Mouse (Mus musculus): ENCODE data around the gene Ttc26. TPM values are rescaled to one million over a fixed set of nuclear protein-coding genes. Genes with fewer than 3 reads are reported as not detected.

Ttc26 gene
- total and polyA plus RNA-seq, 3 experiments, result 1.4 to 2.1 TPM; not detected in 1

GRCm38 (mm10) chr6:38335264-38335663 lies 46.0 kb upstream of the Ttc26 start:
- peaks cover 14 to 48% of the 10 kb centered on the region in 2 experiments for H3K36me3 ChIP-seq (ENCODE audit: control insufficient read depth in 1 of 2, insufficient read depth in 2 of 2, low read length in 2 of 2)
- no peak overlapping the region for H3K9ac ChIP-seq (ENCODE audit: control insufficient read depth, low read depth, low read length, poor library complexity, severe bottlenecking)
- no peak overlapping the region for H3K27ac ChIP-seq (ENCODE audit: control insufficient read depth, low read depth, low read length)
- TF ChIP-seq ZKSCAN1 (IDR thresholded peaks at IDR 0.05; ENCODE audit: low read depth, low read length), result no peak
- no peak for DNase-seq (ENCODE audit: low read depth, low spot score)
- peaks cover 6% of the 10 kb centered on the region for H3K79me2 ChIP-seq (ENCODE audit: control insufficient read depth, insufficient read depth, low read length, poor library complexity)
- H3K4me3 ChIP-seq (ENCODE audit: control insufficient read depth in 1 of 2, insufficient read depth in 1 of 2, low read depth in 2 of 2, low read length in 2 of 2), result no peak overlapping the region
- no peaks in the 10 kb centered on the region for H3K9me3 ChIP-seq (replicated peaks; ENCODE audit: insufficient read depth, low read length)
- H3K27me3 ChIP-seq (ENCODE audit: control insufficient read depth in 1 of 2, insufficient read depth in 2 of 2, low read length in 2 of 2), result no peaks in the 10 kb centered on the region
- peaks cover 4 to 8% of the 10 kb centered on the region in 2 experiments for H3K4me1 ChIP-seq (ENCODE audit: control insufficient read depth in 1 of 2, insufficient read depth in 2 of 2, low read length in 2 of 2)

GRCm38 (mm10) chr6:38337166-38337705 lies 44.0 kb upstream of the Ttc26 start:
- no peak overlapping the region for H3K27ac ChIP-seq (ENCODE audit: control insufficient read depth, low read depth, low read length)
- peaks cover 10% of the 10 kb centered on the region for H3K79me2 ChIP-seq (ENCODE audit: control insufficient read depth, insufficient read depth, low read length, poor library complexity)
- no peak overlapping the region for H3K4me3 ChIP-seq (ENCODE audit: control insufficient read depth in 1 of 2, insufficient read depth in 1 of 2, low read depth in 2 of 2, low read length in 2 of 2)
- no peaks in the 10 kb centered on the region for H3K9me3 ChIP-seq (replicated peaks; ENCODE audit: insufficient read depth, low read length)
- no peak overlapping the region for H3K9ac ChIP-seq (ENCODE audit: control insufficient read depth, low read depth, low read length, poor library complexity, severe bottlenecking)
- no peak for DNase-seq (ENCODE audit: low read depth, low spot score)
- peaks cover 22 to 47% of the 10 kb centered on the region in 2 experiments for H3K36me3 ChIP-seq (ENCODE audit: control insufficient read depth in 1 of 2, insufficient read depth in 2 of 2, low read length in 2 of 2)
- H3K4me1 ChIP-seq (ENCODE audit: control insufficient read depth in 1 of 2, insufficient read depth in 2 of 2, low read length in 2 of 2), result peaks cover 7 to 15% of the 10 kb centered on the region in 2 experiments
- H3K27me3 ChIP-seq (ENCODE audit: control insufficient read depth in 1 of 2, insufficient read depth in 2 of 2, low read length in 2 of 2), result no peaks in the 10 kb centered on the region
- TF ChIP-seq RAD21 (IDR thresholded peaks at IDR 0.05; ENCODE audit: low read depth, low read length) (no peak), CTCF (IDR thresholded peaks at IDR 0.05 in 2 of 3, conservative IDR thresholded peaks at IDR 0.05 in 1 of 3; ENCODE audit: control insufficient read depth in 1 of 3, insufficient read depth in 1 of 3, low read depth in 2 of 3, low read length in 3 of 3, poor library complexity in 1 of 3, severe bottlenecking in 1 of 3) (peak in 2 of 3 experiments; percentile 6 to 52; a peak in 4 of 6 replicates)

DNA sequence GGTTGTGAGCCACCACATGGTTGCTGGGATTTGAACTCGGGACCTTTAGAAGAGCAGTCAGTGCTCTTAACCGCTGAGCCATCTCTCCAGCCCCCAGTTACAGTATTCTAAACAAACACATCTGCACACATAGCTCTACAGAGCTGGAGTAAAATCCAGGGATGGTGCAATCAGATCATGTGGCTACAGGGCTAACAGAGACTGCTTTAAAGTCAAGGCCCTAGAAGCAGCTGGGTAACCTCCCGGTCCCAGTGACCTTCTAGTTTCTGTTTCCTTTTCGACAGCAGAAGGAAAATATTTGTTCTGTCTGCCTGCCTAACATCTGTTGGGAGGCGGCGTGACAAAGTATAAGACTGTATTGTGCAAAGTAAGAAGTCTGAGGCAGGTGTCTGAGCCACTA lies 43.3 kb upstream of the Ttc26 start:
- no peak overlapping the region for H3K27ac ChIP-seq (ENCODE audit: control insufficient read depth, low read depth, low read length)
- H3K9ac ChIP-seq (ENCODE audit: control insufficient read depth, low read depth, low read length, poor library complexity, severe bottlenecking), result no peak overlapping the region
- 0 out of 2 replicates have a peak, but pooled peaks have one; percentile 18 for TF ChIP-seq TBP (IDR thresholded peaks at IDR 0.05; ENCODE audit: low read depth, low read length)
- no peak for TF ChIP-seq MAZ (IDR thresholded peaks at IDR 0.05; ENCODE audit: low read depth, low read length)
- H3K79me2 ChIP-seq (ENCODE audit: control insufficient read depth, insufficient read depth, low read length, poor library complexity), result peaks cover 15% of the 10 kb centered on the region
- H3K4me1 ChIP-seq (ENCODE audit: control insufficient read depth in 1 of 2, insufficient read depth in 2 of 2, low read length in 2 of 2), result peaks cover 13 to 19% of the 10 kb centered on the region in 2 experiments
- peaks cover 24 to 47% of the 10 kb centered on the region in 2 experiments for H3K36me3 ChIP-seq (ENCODE audit: control insufficient read depth in 1 of 2, insufficient read depth in 2 of 2, low read length in 2 of 2)
- no peak for DNase-seq (ENCODE audit: low read depth, low spot score)
- H3K4me3 ChIP-seq (ENCODE audit: control insufficient read depth in 1 of 2, insufficient read depth in 1 of 2, low read depth in 2 of 2, low read length in 2 of 2), result no peak overlapping the region
- H3K27me3 ChIP-seq (ENCODE audit: control insufficient read depth in 1 of 2, insufficient read depth in 2 of 2, low read length in 2 of 2), result no peaks in the 10 kb centered on the region
- no peaks in the 10 kb centered on the region for H3K9me3 ChIP-seq (replicated peaks; ENCODE audit: insufficient read depth, low read length)

DNA sequence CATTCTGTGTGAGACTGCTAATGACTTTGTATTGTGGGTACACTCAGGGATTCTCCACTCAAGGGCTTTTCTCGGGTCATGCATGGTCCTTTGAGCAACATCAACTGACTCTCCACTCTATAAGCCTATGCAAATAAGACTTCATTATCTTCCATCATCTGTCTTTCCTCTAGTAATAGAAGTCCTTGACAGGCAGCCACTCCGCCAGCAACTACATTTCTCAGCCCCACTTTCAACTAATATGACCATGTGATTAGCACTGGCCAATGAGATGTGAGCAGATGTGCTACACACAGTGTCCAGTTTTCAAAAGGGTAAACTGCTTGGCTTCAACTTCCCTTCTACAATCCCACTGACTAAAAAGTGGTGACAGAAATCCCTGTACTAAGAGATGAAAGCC lies 42.2 kb upstream of the Ttc26 start:
- H3K79me2 ChIP-seq (ENCODE audit: control insufficient read depth, insufficient read depth, low read length, poor library complexity), result peaks cover 27% of the 10 kb centered on the region
- H3K9me3 ChIP-seq (replicated peaks; ENCODE audit: insufficient read depth, low read length), result no peaks in the 10 kb centered on the region
- no peak overlapping the region for H3K4me3 ChIP-seq (ENCODE audit: control insufficient read depth in 1 of 2, insufficient read depth in 1 of 2, low read depth in 2 of 2, low read length in 2 of 2)
- peaks cover 23 to 28% of the 10 kb centered on the region in 2 experiments for H3K4me1 ChIP-seq (ENCODE audit: control insufficient read depth in 1 of 2, insufficient read depth in 2 of 2, low read length in 2 of 2)
- no peak overlapping the region for H3K27ac ChIP-seq (ENCODE audit: control insufficient read depth, low read depth, low read length)
- TF ChIP-seq ZMIZ1 (IDR thresholded peaks at IDR 0.05; ENCODE audit: low read depth, low read length) (no peak), USF1 (IDR thresholded peaks at IDR 0.05; ENCODE audit: low read depth, low read length) (peak; percentile 64), NRF1 (IDR thresholded peaks at IDR 0.05; ENCODE audit: insufficient read depth, low read depth, low read length, poor library complexity, severe bottlenecking) (no peak), ZC3H11A (IDR thresholded peaks at IDR 0.05; ENCODE audit: low read depth, low read length) (no peak), RCOR1 (IDR thresholded peaks at IDR 0.05; ENCODE audit: low read depth, low read length) (no peak), TCF12 (IDR thresholded peaks at IDR 0.05; ENCODE audit: low read depth, low read length) (no peak)
- no peak for DNase-seq (ENCODE audit: low read depth, low spot score)
- no peaks in the 10 kb centered on the region for H3K27me3 ChIP-seq (ENCODE audit: control insufficient read depth in 1 of 2, insufficient read depth in 2 of 2, low read length in 2 of 2)
- H3K9ac ChIP-seq (ENCODE audit: control insufficient read depth, low read depth, low read length, poor library complexity, severe bottlenecking), result no peak overlapping the region
- H3K36me3 ChIP-seq (ENCODE audit: control insufficient read depth in 1 of 2, insufficient read depth in 2 of 2, low read length in 2 of 2), result peaks cover 35 to 45% of the 10 kb centered on the region in 2 experiments
